Mouse (Mus musculus) cerebellum, adult 8-10 months (tissue): ENCODE results near the gene Nfe2.
"Not testable (repeated sequence)": the region's sequence is repeated elsewhere in the genome, so short reads cannot be mapped to it uniquely, and the experiment has no call there.

Experiments used
- DNase-seq: peaks from one replicate; pipeline ENCODE4 v3.0.0; 2022

Gene Nfe2

GRCm38 (mm10) chr15:103290417-103290816, 32.2 kb upstream of the Nfe2 start:
- DNase-seq: no peak

- no peak for DNase-seq
These were observed 31.4 kb upstream of the Nfe2 start for GRCm38 (mm10) chr15:103289600-103289999.

- DNase-seq: no peak
These were observed 27.7 kb upstream of the Nfe2 start for GRCm38 (mm10) chr15:103285778-103286417.

GRCm38 (mm10) chr15:103284647-103285046, 26.4 kb upstream of the Nfe2 start:
- DNase-seq: no peak

GRCm38 (mm10) chr15:103284066-103284465, 25.9 kb upstream of the Nfe2 start:
- DNase-seq: peak; percentile 33

GRCm38 (mm10) chr15:103281465-103282205, 23.4 kb upstream of the Nfe2 start:
- no peak for DNase-seq

GRCm38 (mm10) chr15:103280817-103281464, 22.7 kb upstream of the Nfe2 start:
- DNase-seq: no peak

GRCm38 (mm10) chr15:103279750-103280149, 21.5 kb upstream of the Nfe2 start:
- no peak for DNase-seq

- no peak for DNase-seq
These were observed 19.7 kb upstream of the Nfe2 start for GRCm38 (mm10) chr15:103277949-103278348.

GRCm38 (mm10) chr15:103275943-103276342, 17.7 kb upstream of the Nfe2 start:
- DNase-seq: not testable (repeated sequence)

- peak; percentile 95 for DNase-seq
These were observed 14.4 kb upstream of the Nfe2 start, which contains the start of gene Copz1 for GRCm38 (mm10) chr15:103272419-103273279. TSS of gene Copz1 (plus strand) at chr15:103272714.

GRCm38 (mm10) chr15:103268903-103269302, 10.7 kb upstream of the Nfe2 start:
- DNase-seq: no peak

GRCm38 (mm10) chr15:103264794-103265193, 6.6 kb upstream of the Nfe2 start:
- no peak for DNase-seq

GRCm38 (mm10) chr15:103259989-103260388, 1.8 kb upstream of the Nfe2 start:
- no peak for DNase-seq

GRCm38 (mm10) chr15:103259162-103259561, 959 bp upstream of the Nfe2 start:
- no peak for DNase-seq

- no peak for DNase-seq
These were observed 1.8 kb downstream of the Nfe2 start for GRCm38 (mm10) chr15:103256210-103256986.

- DNase-seq: no peak
These were observed 3.0 kb downstream of the Nfe2 start for GRCm38 (mm10) chr15:103255169-103255568.

- DNase-seq: no peak
These were observed 4.9 kb downstream of the Nfe2 start for GRCm38 (mm10) chr15:103253352-103253751.

GRCm38 (mm10) chr15:103252660-103253059, 5.5 kb downstream of the Nfe2 start:
- no peak for DNase-seq

GRCm38 (mm10) chr15:103251595-103251994, 6.6 kb downstream of the Nfe2 start:
- DNase-seq: no peak

GRCm38 (mm10) chr15:103250195-103250740, 7.9 kb downstream of the Nfe2 start:
- peak; percentile 40 for DNase-seq

GRCm38 (mm10) chr15:103249511-103249910, 8.7 kb downstream of the Nfe2 start:
- not testable (repeated sequence) for DNase-seq
